Mouse (Mus musculus) liver, embryonic 11.5 days (tissue): ENCODE data around the gene Hist1h2ao. TPM values are rescaled to one million over a fixed set of nuclear protein-coding genes. Genes with fewer than 3 reads are reported as not detected.

ENCODE experiments used
- ATAC-seq: fragments of 200-750 bp; cut with Nextera tagmentation; replicated peaks from 2 replicates; pipeline ENCODE4 v1.8.0; 2017; ENCODE audit warnings: moderate number of reproducible peaks, mild to moderate bottlenecking, moderate TSS enrichment, moderate library complexity; ENCODE audit not compliant: low FRiP score
- DNase-seq: peaks from one replicate; pipeline ENCODE4 v3.0.0-alpha.2; 2017; ENCODE audit warnings: low spot score
- H3K27ac ChIP-seq: fragments of 300-500 bp; sonication (generic); 2 replicates; pipeline ENCODE4 v1.5.1; 2014; ENCODE audit warnings: mild to moderate bottlenecking, low read depth, low read length, control low read depth
- H3K27me3 ChIP-seq: fragments of 300-500 bp; sonication (generic); replicated peaks from 2 replicates; pipeline ENCODE4 v1.6.1; 2014; ENCODE audit warnings: low read length, mixed read lengths; ENCODE audit not compliant: control insufficient read depth, insufficient read depth
- H3K36me3 ChIP-seq: fragments of 300-500 bp; sonication (generic); 2 replicates; pipeline ENCODE4 v1.6.1; 2014; ENCODE audit warnings: mild to moderate bottlenecking, low read length, moderate library complexity, mixed read lengths; ENCODE audit not compliant: control insufficient read depth, insufficient read depth
- H3K4me1 ChIP-seq: fragments of 300-500 bp; sonication (generic); replicated peaks from 2 replicates; pipeline ENCODE4 v1.6.1; 2014; ENCODE audit warnings: low read length, mixed read lengths; ENCODE audit not compliant: control insufficient read depth, insufficient read depth
- H3K4me2 ChIP-seq: fragments of 300-500 bp; sonication (generic); 2 replicates; pipeline ENCODE4 v1.6.1; 2014; ENCODE audit warnings: mild to moderate bottlenecking, control low read depth, moderate library complexity
- H3K4me3 ChIP-seq: fragments of 300-500 bp; sonication (generic); 2 replicates; pipeline ENCODE4 v1.5.1; 2014; ENCODE audit warnings: low read depth, low read length, control low read depth
- H3K9ac ChIP-seq: fragments of 300-500 bp; sonication (generic); 2 replicates; pipeline ENCODE4 v1.6.1; 2014; ENCODE audit warnings: low read depth, low read length, control low read depth
- H3K9me3 ChIP-seq: fragments of 300-500 bp; sonication (generic); 2 replicates; pipeline ENCODE4 v1.6.1; 2016; ENCODE audit warnings: low read length, inconsistent platforms, mixed read lengths; ENCODE audit not compliant: control insufficient read depth
- WGBS: fragments of 180-500 bp; shearing (Covaris S2); extraction: QIAGEN DNeasy Blood & Tissue Kit; methylation state at CpG from one replicate; pipeline ENCODE4 v1.1.7; 2014; 5-methylcytosine and 5-hydroxymethylcytosine counted together
- microRNA-seq: library from miRNA; unstranded; fragments of <30 nt; microRNA quantifications from one replicate; pipeline ENCODE4, GENCODE M21; 2017; ENCODE audit warnings: borderline number of aligned reads
- polyA plus RNA-seq: library from polyadenylated mRNA; unstranded; fragments of >200 nt; fragmentation: Nextera tagmentation; extraction: Ambion mirVana; gene quantifications from 2 replicates; pipeline ENCODE4 v1.2.1, GENCODE M21; 2014

Hist1h2ao gene
- polyA plus RNA-seq, 1 experiment from 2014 or later, result 2.2 TPM

DNA sequence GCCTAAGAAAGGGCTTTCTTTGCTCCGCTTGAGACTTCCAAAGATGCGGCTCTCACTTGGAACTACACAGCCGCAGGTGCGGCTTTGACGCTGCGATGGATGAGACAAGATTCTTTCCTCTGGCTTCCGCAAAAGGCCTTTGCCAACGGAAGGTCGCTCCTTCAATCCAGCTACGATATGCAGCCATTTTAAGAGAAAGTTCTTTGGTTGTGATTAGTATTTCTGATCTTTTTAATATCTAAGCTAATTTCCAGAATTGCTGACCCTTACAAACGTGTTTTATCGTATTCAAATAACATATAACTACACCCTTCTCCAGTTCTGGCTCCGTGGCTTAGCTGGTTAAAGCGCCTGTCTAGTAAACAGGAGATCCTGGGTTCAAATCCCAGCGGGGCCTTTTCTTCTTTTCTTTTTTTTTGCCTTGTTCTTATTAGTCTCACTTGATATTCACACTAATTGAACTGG is 45.5 kb downstream of the Hist1h2ao start:
- Histone ChIP-seq H3K4me2 (peak overlapping the region; percentile 70), H3K9ac (peak overlapping the region; percentile 65), H3K4me1 (peaks cover 4% of the 10 kb centered on the region; the same call in 1 of the 2 replicates), H3K27me3 (no peaks in the 10 kb centered on the region), H3K4me3 (peak overlapping the region; percentile 72), H3K9me3 (no peaks in the 10 kb centered on the region), H3K36me3 (no peaks in the 10 kb centered on the region), H3K27ac (no peak overlapping the region)
- ATAC-seq (peak; percentile 56; the same call in 1 of the 2 replicates), DNase-seq (peak; percentile 72)
- WGBS, result under 1% methylated on average over 15 of the region's 15 CpGs

Small RNA genes lying within 50 kb of the gene (microRNA-seq; reads per million reads assigned to microRNA genes)
- gene Gm19658 (not detected), gene Gm44346 (not detected), gene Gm44466 (not detected)

Other genes with a start within 250 kb of the Hist1h2ao start
- not detected in 2 replicates for gene Olfr1364, start 228.7 kb upstream of the Hist1h2ao start, polyA plus RNA-seq
- gene Olfr1362, start 196.4 kb upstream of the Hist1h2ao start, polyA plus RNA-seq, result not detected in 2 replicates
- not detected in 2 replicates for gene Olfr11, start 167.9 kb upstream of the Hist1h2ao start, polyA plus RNA-seq
- gene Olfr1361, start 147.1 kb upstream of the Hist1h2ao start, polyA plus RNA-seq, result not detected in 2 replicates
- not detected in 2 replicates for gene Olfr1360, start 133.1 kb upstream of the Hist1h2ao start, polyA plus RNA-seq
- not detected in 2 replicates for gene Olfr1359, start 112.4 kb upstream of the Hist1h2ao start, polyA plus RNA-seq
- gene Hist1h2bl, start 94.3 kb upstream of the Hist1h2ao start, polyA plus RNA-seq, result 1.1 and 1.6 TPM in 2 replicates
- gene Hist1h2ai, start 94.0 kb upstream of the Hist1h2ao start, polyA plus RNA-seq, result 6.2 and 10.1 TPM in 2 replicates
- 4.5 and 6.5 TPM in 2 replicates for gene Hist1h3h, start 92.8 kb upstream of the Hist1h2ao start, polyA plus RNA-seq
- 4.2 and 5.1 TPM in 2 replicates for gene Hist1h2bm, start 88.4 kb upstream of the Hist1h2ao start, polyA plus RNA-seq
- 0.80 and 1.1 TPM in 2 replicates for gene Hist1h4j, start 75.4 kb upstream of the Hist1h2ao start, polyA plus RNA-seq
- gene Hist1h4k, start 60.0 kb upstream of the Hist1h2ao start, polyA plus RNA-seq, result 2.4 and 5.1 TPM in 2 replicates
- gene Hist1h2ak, start 56.6 kb upstream of the Hist1h2ao start, polyA plus RNA-seq, result 7.6 and 7.7 TPM in 2 replicates
- gene Hist1h2bn, start 56.3 kb upstream of the Hist1h2ao start, polyA plus RNA-seq, result 1.9 and 2.0 TPM in 2 replicates
- gene Hist1h1b, start 29.8 kb upstream of the Hist1h2ao start, polyA plus RNA-seq, result 19.0 and 20.4 TPM in 2 replicates
- gene Hist1h3i, start 27.1 kb upstream of the Hist1h2ao start, polyA plus RNA-seq, result 194 and 232 TPM in 2 replicates
- gene Hist1h2an, start 23.2 kb upstream of the Hist1h2ao start, polyA plus RNA-seq, result 5.8 and 12.6 TPM in 2 replicates
- gene Hist1h2bp, start 23.0 kb upstream of the Hist1h2ao start, polyA plus RNA-seq, result 0.86 and 1.6 TPM in 2 replicates
- gene Hist1h2bq, start 268 bp upstream of the Hist1h2ao start, polyA plus RNA-seq, result 12.7 and 19.5 TPM in 2 replicates
- gene Hist1h4m, start 1.3 kb downstream of the Hist1h2ao start, polyA plus RNA-seq, result not detected in 2 replicates
- 14.6 and 15.4 TPM in 2 replicates for gene Hist1h4n, start 21.7 kb downstream of the Hist1h2ao start, polyA plus RNA-seq
- gene Hist1h2ap, start 23.0 kb downstream of the Hist1h2ao start, polyA plus RNA-seq, result 4,759 and 5,033 TPM in 2 replicates
- 12.6 and 19.7 TPM in 2 replicates for gene Hist1h2br, start 23.3 kb downstream of the Hist1h2ao start, polyA plus RNA-seq
- gene Zfp184, start 134.6 kb downstream of the Hist1h2ao start, polyA plus RNA-seq, result 5.1 and 5.9 TPM in 2 replicates
- gene Pom121l2, start 170.7 kb downstream of the Hist1h2ao start, polyA plus RNA-seq, result not detected in 2 replicates
- 0.48 and 0.86 TPM in 2 replicates for gene Prss16, start 199.3 kb downstream of the Hist1h2ao start, polyA plus RNA-seq
- gene Hist1h2ah, start 225.1 kb downstream of the Hist1h2ao start, polyA plus RNA-seq, result 10.7 and 13.3 TPM in 2 replicates
- 4.1 and 4.6 TPM in 2 replicates for gene Hist1h2bk, start 225.4 kb downstream of the Hist1h2ao start, polyA plus RNA-seq
- 36.9 and 39.3 TPM in 2 replicates for gene Hist1h4i, start 230.9 kb downstream of the Hist1h2ao start, polyA plus RNA-seq
- gene Hist1h2ag, start 232.5 kb downstream of the Hist1h2ao start, polyA plus RNA-seq, result 26.4 and 36.7 TPM in 2 replicates
- 11.2 and 13.2 TPM in 2 replicates for gene Hist1h2bj, start 232.7 kb downstream of the Hist1h2ao start, polyA plus RNA-seq